Mouse (Mus musculus): Measurements from ENCODE around the gene Trim72. TPM values are rescaled to one million over a fixed set of nuclear protein-coding genes. Genes with fewer than 3 reads are reported as not detected.
"Not testable (repeated sequence)": the region's sequence is repeated elsewhere in the genome, so short reads cannot be mapped to it uniquely, and the experiment has no call there.

Gene Trim72
- polyA plus RNA-seq, 1 experiment from 2014 or later, result 5.3 TPM

DNA sequence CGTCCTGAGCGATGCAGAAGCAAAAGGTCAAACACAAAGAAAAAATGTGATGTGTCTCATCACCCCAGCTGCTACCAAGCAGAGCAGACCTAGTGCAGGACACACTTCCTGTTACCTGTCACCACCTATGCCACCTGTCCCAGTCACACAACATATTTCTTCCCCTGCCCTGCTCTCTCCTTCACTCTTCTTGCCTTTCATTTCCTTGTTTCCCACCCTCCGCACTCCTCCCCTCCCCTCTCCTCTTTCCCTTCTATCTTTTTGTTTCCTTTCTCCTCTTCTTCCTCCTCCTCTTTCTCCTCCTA, 29.2 kb downstream of the Trim72 start:
- no peaks in the 10 kb centered on the region for H3K27me3 ChIP-seq (replicated peaks; ENCODE audit: control insufficient read depth, insufficient read depth, low read length)
- 93% methylated on average over 3 of the region's 3 CpGs for WGBS
- H3K27ac ChIP-seq (replicated peaks; ENCODE audit: low read depth, low read length), result no peak overlapping the region
- ATAC-seq (ENCODE audit: low read depth), result no peak
- no peak overlapping the region for H3K9ac ChIP-seq (ENCODE audit: low read depth, low read length)
- H3K4me3 ChIP-seq (ENCODE audit: low read depth, low read length), result no peak overlapping the region
- H3K4me2 ChIP-seq (ENCODE audit: low read depth, low read length), result no peak overlapping the region
- no peaks in the 10 kb centered on the region for H3K4me1 ChIP-seq (ENCODE audit: control insufficient read depth, insufficient read depth, low read length)
- no peak for DNase-seq (ENCODE audit: low spot score)
- no peaks in the 10 kb centered on the region for H3K9me3 ChIP-seq (ENCODE audit: control insufficient read depth, low read length)
- no peaks in the 10 kb centered on the region for H3K36me3 ChIP-seq (ENCODE audit: control insufficient read depth, insufficient read depth, low read length)

DNA sequence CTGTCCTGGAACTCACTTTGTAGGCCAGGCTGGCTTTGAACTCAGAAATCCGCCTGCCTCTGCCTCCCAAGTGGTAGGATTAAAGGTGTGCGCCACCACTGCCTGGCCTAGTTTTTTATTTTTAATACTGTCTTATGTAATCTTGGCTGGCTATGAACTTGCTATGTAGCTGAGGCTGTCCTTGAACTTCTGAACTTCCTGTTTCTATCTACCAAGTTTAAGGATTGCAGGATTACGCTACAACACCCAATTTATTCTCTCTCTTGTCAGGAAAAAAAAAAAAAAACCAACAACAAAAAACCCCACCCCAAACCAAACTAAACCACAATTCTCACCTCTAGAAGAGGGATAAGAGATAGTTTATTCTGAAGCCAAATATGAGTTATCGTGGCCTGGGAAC, 29.9 kb downstream of the Trim72 start:
- Histone ChIP-seq H3K9me3 (ENCODE audit: control insufficient read depth, low read length) (no peaks in the 10 kb centered on the region), H3K36me3 (ENCODE audit: control insufficient read depth, insufficient read depth, low read length) (no peaks in the 10 kb centered on the region), H3K4me1 (ENCODE audit: control insufficient read depth, insufficient read depth, low read length) (no peaks in the 10 kb centered on the region), H3K27ac (replicated peaks; ENCODE audit: low read depth, low read length) (no peak overlapping the region), H3K4me3 (ENCODE audit: low read depth, low read length) (no peak overlapping the region), H3K27me3 (replicated peaks; ENCODE audit: control insufficient read depth, insufficient read depth, low read length) (no peaks in the 10 kb centered on the region), H3K4me2 (ENCODE audit: low read depth, low read length) (no peak overlapping the region), H3K9ac (ENCODE audit: low read depth, low read length) (no peak overlapping the region)
- ATAC-seq (ENCODE audit: low read depth) (no peak), DNase-seq (ENCODE audit: low spot score) (no peak)
- WGBS, result 91% methylated on average over 4 of the region's 4 CpGs

DNA sequence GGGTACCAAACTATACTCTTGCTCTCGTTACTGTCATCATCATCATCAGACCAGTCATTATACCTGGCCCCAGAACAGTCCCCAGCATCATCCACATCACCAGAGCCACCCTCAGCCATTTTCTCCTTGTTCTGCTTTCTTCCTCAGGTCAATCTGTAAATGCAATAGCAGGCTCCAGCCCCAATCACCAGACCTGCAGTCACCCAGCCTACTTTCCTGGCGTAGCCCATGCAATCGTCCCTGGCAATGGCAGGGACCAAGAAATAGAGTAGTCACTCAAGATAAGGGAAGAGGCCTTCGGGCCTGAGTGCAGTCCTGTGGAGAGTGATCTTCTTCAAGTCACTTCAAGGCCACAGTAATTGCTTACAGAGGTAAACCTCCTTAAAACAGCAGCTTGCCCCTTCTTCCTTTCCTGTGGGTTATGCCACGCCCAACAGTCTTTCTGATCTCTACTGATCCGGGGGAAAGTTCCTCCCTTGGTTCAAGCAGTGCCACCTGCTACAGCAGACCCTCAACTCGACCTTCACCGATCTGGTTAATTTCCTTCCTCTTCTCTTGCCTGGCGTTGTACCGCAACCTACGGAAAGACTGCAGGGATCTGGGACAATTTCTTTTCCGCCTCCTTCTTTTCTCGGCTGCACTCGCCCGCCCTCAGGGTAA, 38.5 kb downstream of the Trim72 start:
- 71% methylated on average over 14 of the region's 15 CpGs for WGBS

DNA sequence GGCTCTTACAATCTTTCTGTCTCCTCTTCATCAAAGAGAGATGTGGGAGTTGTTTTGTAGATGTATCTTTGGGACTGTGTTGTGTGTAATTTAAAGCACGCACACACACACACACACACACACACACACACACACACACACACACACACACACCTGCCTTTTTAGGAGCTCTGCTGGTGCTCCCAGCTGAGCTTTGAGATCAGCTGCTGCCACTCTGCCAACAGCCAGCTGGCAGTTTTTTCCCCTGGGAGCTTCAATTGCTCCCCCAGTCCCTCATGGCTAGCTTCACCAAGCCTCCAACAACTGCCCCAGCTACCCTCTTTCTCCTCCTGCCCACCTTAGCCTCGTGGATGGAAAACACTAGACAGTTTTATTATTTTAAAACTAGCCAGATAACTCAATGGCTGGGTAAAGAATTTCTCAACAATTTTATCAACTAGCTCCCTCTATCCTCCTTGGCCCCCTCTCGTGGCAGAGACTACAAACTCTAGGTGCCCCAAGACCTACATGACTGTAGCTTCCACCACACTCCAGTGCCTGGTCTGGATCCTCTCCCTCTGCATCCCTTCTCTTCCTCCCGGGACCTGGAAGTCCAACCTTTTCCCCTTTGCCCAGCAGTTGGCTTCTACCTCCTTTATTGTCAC, 40.5 kb downstream of the Trim72 start:
- H3K9ac ChIP-seq (ENCODE audit: low read depth, low read length), result no peak overlapping the region
- H3K4me1 ChIP-seq (ENCODE audit: control insufficient read depth, insufficient read depth, low read length), result no peaks in the 10 kb centered on the region
- ATAC-seq (ENCODE audit: low read depth) (no peak), DNase-seq (ENCODE audit: low spot score) (no peak)
- no peaks in the 10 kb centered on the region for H3K27me3 ChIP-seq (replicated peaks; ENCODE audit: control insufficient read depth, insufficient read depth, low read length)
- no peaks in the 10 kb centered on the region for H3K9me3 ChIP-seq (ENCODE audit: control insufficient read depth, low read length)
- H3K27ac ChIP-seq (replicated peaks; ENCODE audit: low read depth, low read length), result no peak overlapping the region
- H3K4me3 ChIP-seq (ENCODE audit: low read depth, low read length), result no peak overlapping the region
- whole genome bisulfite sequencing, result 53% methylated on average over 3 of the region's 4 CpGs
- H3K4me2 ChIP-seq (ENCODE audit: low read depth, low read length), result no peak overlapping the region
- H3K36me3 ChIP-seq (ENCODE audit: control insufficient read depth, insufficient read depth, low read length), result no peaks in the 10 kb centered on the region

More for the DNA sequence above, 38.5 kb downstream of the Trim72 start:
- DNase-seq (ENCODE audit: low spot score); H3K36me3 ChIP-seq (ENCODE audit: control insufficient read depth, insufficient read depth, low read length); H3K4me1 ChIP-seq (ENCODE audit: control insufficient read depth, insufficient read depth, low read length); H3K9me3 ChIP-seq (ENCODE audit: control insufficient read depth, low read length); H3K27ac ChIP-seq (replicated peaks; ENCODE audit: low read depth, low read length); ATAC-seq (ENCODE audit: low read depth); H3K9ac ChIP-seq (ENCODE audit: low read depth, low read length); H3K4me2 ChIP-seq (ENCODE audit: low read depth, low read length); H3K27me3 ChIP-seq (replicated peaks; ENCODE audit: control insufficient read depth, insufficient read depth, low read length); H3K4me3 ChIP-seq (ENCODE audit: low read depth, low read length): not testable (repeated sequence)

DNA sequence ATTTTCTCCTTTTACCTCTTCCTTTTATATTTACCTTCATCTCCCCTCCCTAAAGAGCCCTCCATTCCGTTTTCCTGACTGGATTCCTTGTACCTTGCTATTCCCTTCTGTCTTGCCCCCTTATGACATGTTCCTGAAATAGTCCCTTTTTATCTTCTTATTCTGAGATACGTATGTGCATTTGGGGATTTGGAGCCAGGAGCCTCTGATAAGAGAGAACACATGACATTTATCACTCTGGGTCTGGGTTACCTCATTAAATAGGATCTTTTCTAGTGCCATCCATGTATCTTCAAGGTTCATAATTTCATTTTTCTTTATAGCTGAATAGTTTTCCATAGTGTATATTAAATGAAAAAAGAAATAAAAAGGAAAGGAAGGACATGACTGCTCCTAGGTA, 41.9 kb downstream of the Trim72 start:
- no peak overlapping the region for H3K4me3 ChIP-seq (ENCODE audit: low read depth, low read length)
- H3K4me2 ChIP-seq (ENCODE audit: low read depth, low read length), result no peak overlapping the region
- DNase-seq (ENCODE audit: low spot score), result no peak
- H3K4me1 ChIP-seq (ENCODE audit: control insufficient read depth, insufficient read depth, low read length), result no peaks in the 10 kb centered on the region
- no peak overlapping the region for H3K9ac ChIP-seq (ENCODE audit: low read depth, low read length)
- H3K9me3 ChIP-seq (ENCODE audit: control insufficient read depth, low read length), result no peaks in the 10 kb centered on the region
- H3K27me3 ChIP-seq (replicated peaks; ENCODE audit: control insufficient read depth, insufficient read depth, low read length), result no peaks in the 10 kb centered on the region
- H3K36me3 ChIP-seq (ENCODE audit: control insufficient read depth, insufficient read depth, low read length), result no peaks in the 10 kb centered on the region
- 67% methylated on average over 2 of the region's 2 CpGs for WGBS
- no peak overlapping the region for H3K27ac ChIP-seq (replicated peaks; ENCODE audit: low read depth, low read length)
- no peak for ATAC-seq (ENCODE audit: low read depth)

DNA sequence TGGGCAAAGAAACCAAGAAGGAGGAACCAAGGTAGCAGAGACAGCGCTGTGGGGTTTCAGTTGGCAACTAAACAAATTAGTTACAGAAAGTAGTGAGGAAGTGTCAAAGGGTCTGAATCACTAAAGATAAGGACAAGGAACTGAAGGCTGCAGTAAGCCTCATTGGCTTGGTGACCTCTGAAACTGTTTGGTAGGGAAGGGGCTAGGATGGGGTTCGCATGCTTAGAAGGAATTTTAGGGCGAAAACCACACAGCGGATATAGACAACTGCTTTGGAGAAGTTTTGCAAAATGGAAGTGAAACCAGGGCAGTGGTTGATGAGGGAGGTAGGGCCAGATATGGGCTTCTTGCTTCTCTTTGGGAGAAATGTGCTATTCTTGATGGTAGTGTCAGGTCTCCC, 45.1 kb downstream of the Trim72 start:
- WGBS, result 96% methylated on average over 4 of the region's 4 CpGs
- no peaks in the 10 kb centered on the region for H3K4me1 ChIP-seq (ENCODE audit: control insufficient read depth, insufficient read depth, low read length)
- no peaks in the 10 kb centered on the region for H3K9me3 ChIP-seq (ENCODE audit: control insufficient read depth, low read length)
- DNase-seq (ENCODE audit: low spot score), result no peak
- no peak for ATAC-seq (ENCODE audit: low read depth)
- H3K9ac ChIP-seq (ENCODE audit: low read depth, low read length), result no peak overlapping the region
- no peaks in the 10 kb centered on the region for H3K27me3 ChIP-seq (replicated peaks; ENCODE audit: control insufficient read depth, insufficient read depth, low read length)
- no peak overlapping the region for H3K4me2 ChIP-seq (ENCODE audit: low read depth, low read length)
- H3K36me3 ChIP-seq (ENCODE audit: control insufficient read depth, insufficient read depth, low read length), result no peaks in the 10 kb centered on the region
- no peak overlapping the region for H3K4me3 ChIP-seq (ENCODE audit: low read depth, low read length)
- no peak overlapping the region for H3K27ac ChIP-seq (replicated peaks; ENCODE audit: low read depth, low read length)

DNA sequence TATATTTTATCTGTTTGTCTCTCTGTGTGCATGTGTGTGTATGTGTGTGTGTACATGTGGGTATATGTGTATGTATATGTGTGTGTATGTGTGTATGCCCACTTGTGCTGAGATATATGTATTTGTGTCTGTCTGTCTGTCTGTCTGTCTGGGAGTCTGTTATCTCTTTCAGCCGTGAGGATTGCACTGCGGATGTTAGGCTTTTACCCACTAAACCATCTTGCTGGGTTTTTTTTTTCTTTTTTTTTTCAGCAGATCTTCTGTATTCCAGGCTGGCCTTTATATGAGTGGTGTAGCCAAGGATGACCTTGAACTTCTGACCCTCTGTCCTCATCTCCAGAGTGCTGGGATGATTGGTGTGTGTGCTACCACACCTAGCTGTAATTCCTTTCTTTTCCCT, 45.5 kb downstream of the Trim72 start:
- H3K4me2 ChIP-seq (ENCODE audit: low read depth, low read length), result no peak overlapping the region
- H3K4me3 ChIP-seq (ENCODE audit: low read depth, low read length), result no peak overlapping the region
- H3K9me3 ChIP-seq (ENCODE audit: control insufficient read depth, low read length), result no peaks in the 10 kb centered on the region
- no peaks in the 10 kb centered on the region for H3K27me3 ChIP-seq (replicated peaks; ENCODE audit: control insufficient read depth, insufficient read depth, low read length)
- DNase-seq (ENCODE audit: low spot score) (no peak), ATAC-seq (ENCODE audit: low read depth) (no peak)
- 93% methylated on average over 2 of the region's 2 CpGs for WGBS
- no peak overlapping the region for H3K27ac ChIP-seq (replicated peaks; ENCODE audit: low read depth, low read length)
- no peaks in the 10 kb centered on the region for H3K4me1 ChIP-seq (ENCODE audit: control insufficient read depth, insufficient read depth, low read length)
- H3K9ac ChIP-seq (ENCODE audit: low read depth, low read length), result no peak overlapping the region
- no peaks in the 10 kb centered on the region for H3K36me3 ChIP-seq (ENCODE audit: control insufficient read depth, insufficient read depth, low read length)

DNA sequence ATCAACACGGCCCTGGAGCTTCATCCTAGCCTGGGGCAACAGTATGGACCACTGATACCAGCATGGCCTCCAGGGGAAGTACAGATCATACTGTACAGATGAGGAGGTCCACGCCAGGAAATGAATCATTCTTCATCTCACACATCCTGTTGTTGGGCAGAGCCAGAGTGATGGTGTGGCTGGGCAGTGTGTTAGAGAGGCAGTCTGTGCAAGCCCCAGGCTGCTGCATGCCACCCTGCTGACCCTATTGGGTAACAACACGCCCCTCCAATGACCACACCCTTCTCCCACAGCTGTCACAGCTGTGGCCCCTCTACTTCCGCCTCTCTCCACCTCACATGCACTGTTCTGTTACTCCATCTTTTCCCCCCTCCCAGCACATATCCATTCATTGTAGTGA, 47.0 kb downstream of the Trim72 start:
- Histone ChIP-seq H3K9me3 (ENCODE audit: control insufficient read depth, low read length) (no peaks in the 10 kb centered on the region), H3K4me3 (ENCODE audit: low read depth, low read length) (no peak overlapping the region), H3K4me2 (ENCODE audit: low read depth, low read length) (no peak overlapping the region), H3K9ac (ENCODE audit: low read depth, low read length) (no peak overlapping the region), H3K4me1 (ENCODE audit: control insufficient read depth, insufficient read depth, low read length) (no peaks in the 10 kb centered on the region), H3K27ac (replicated peaks; ENCODE audit: low read depth, low read length) (no peak overlapping the region), H3K36me3 (ENCODE audit: control insufficient read depth, insufficient read depth, low read length) (no peaks in the 10 kb centered on the region), H3K27me3 (replicated peaks; ENCODE audit: control insufficient read depth, insufficient read depth, low read length) (no peaks in the 10 kb centered on the region)
- 63% methylated on average over 4 of the region's 4 CpGs for WGBS
- ATAC-seq (ENCODE audit: low read depth), result no peak
- DNase-seq (ENCODE audit: low spot score), result no peak

DNA sequence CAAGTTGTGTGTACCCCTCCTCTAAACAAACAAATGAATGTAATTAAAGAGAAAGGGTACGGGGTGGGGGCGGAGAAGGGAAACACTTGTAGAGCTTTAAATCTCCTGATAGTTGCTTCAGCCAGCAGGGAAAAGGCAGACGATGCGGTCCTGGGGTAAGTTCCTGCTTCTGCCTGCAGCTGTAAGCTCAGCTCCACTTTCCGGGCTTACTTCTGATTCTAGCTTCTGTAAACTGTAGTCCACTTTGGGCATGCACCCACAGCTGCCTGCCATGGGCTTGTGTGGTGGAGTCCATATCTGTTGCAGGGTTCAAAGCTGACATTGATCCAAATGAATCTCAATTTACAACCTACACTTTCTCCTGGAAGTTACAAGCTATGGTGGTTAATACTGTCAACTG, 49.3 kb downstream of the Trim72 start:
- no peaks in the 10 kb centered on the region for H3K36me3 ChIP-seq (ENCODE audit: control insufficient read depth, insufficient read depth, low read length)
- no peaks in the 10 kb centered on the region for H3K27me3 ChIP-seq (replicated peaks; ENCODE audit: control insufficient read depth, insufficient read depth, low read length)
- H3K4me1 ChIP-seq (ENCODE audit: control insufficient read depth, insufficient read depth, low read length), result no peaks in the 10 kb centered on the region
- no peak overlapping the region for H3K4me3 ChIP-seq (ENCODE audit: low read depth, low read length)
- no peaks in the 10 kb centered on the region for H3K9me3 ChIP-seq (ENCODE audit: control insufficient read depth, low read length)
- no peak for DNase-seq (ENCODE audit: low spot score)
- H3K9ac ChIP-seq (ENCODE audit: low read depth, low read length), result no peak overlapping the region
- WGBS, result 73% methylated on average over 5 of the region's 5 CpGs
- H3K27ac ChIP-seq (replicated peaks; ENCODE audit: low read depth, low read length), result no peak overlapping the region
- no peak for ATAC-seq (ENCODE audit: low read depth)
- H3K4me2 ChIP-seq (ENCODE audit: low read depth, low read length), result no peak overlapping the region
